Comparison of ENCODE assay signal across 10 mouse cellular contexts in genomic region chr6:8485414-8486175, GRCm38 (mm10). TPM values are rescaled to one million over a fixed set of nuclear protein-coding genes. Genes with fewer than 3 reads are reported as not detected.
DNase-seq lines count a peak whose midpoint lies in the region; ATAC-seq and TF ChIP-seq lines count a peak whose summit lies in the region.
"Had no signal": no experiment of that assay in that cellular context is flagged by ENCODE, and none has a peak within 500 bp of the region (broad histone marks: within the 10 kb centered on the region; RNA-seq: fewer than 3 reads in every experiment).

No protein-coding gene starts in this region.

- ATAC-seq in G1E (ENCODE audit: extremely low read depth, insufficient number of reproducible peaks, low FRiP score, poor library complexity, severe bottlenecking), result no peak
- ATAC-seq in lung, postnatal 0 days, result peak; percentile 72

- H3K27me3 ChIP-seq in heart, embryonic 10.5 days (ENCODE audit: insufficient read depth, poor library complexity, severe bottlenecking), result no peaks in the 10 kb centered on the region
- no peaks in the 10 kb centered on the region for H3K27me3 ChIP-seq in G1E (ENCODE audit: insufficient read depth, low read length)
- no peaks in the 10 kb centered on the region for H3K27me3 ChIP-seq in lung, postnatal 0 days (replicated peaks; ENCODE audit: insufficient read depth, low read length)
- no peaks in the 10 kb centered on the region for H3K27me3 ChIP-seq in splenic B cell, adult 2 months (ENCODE audit: control insufficient read depth, insufficient read depth, low read length, poor library complexity, severe bottlenecking)
- H3K27me3 ChIP-seq: forebrain, embryonic 12.5 days had no signal

- intact Hi-C loops in heart, postnatal 25 days (cut with DNase I), result no loop called here

- peak overlapping the region; percentile 60; the same call in 1 of the 2 replicates for H3K27ac ChIP-seq in heart, embryonic 10.5 days
- no peak overlapping the region for H3K27ac ChIP-seq in lung, postnatal 0 days (ENCODE audit: low read length)
- H3K27ac ChIP-seq: forebrain, embryonic 12.5 days had no signal

- no peaks in the 10 kb centered on the region for H3K36me3 ChIP-seq in heart, embryonic 10.5 days
- H3K36me3 ChIP-seq in G1E (replicated peaks), result peaks cover 7% of the 10 kb centered on the region
- H3K36me3 ChIP-seq in lung, postnatal 0 days (ENCODE audit: insufficient read depth, low read length), result no peaks in the 10 kb centered on the region
- no peaks in the 10 kb centered on the region for H3K36me3 ChIP-seq in splenic B cell, adult 2 months (ENCODE audit: control insufficient read depth, insufficient read depth, low read length, poor library complexity, severe bottlenecking)
- H3K36me3 ChIP-seq: forebrain, embryonic 12.5 days had no signal

- no peak overlapping the region for H3K4me2 ChIP-seq in lung, postnatal 0 days (replicated peaks; ENCODE audit: low read depth, low read length)
- H3K4me2 ChIP-seq: forebrain, embryonic 12.5 days had no signal

- WGBS in heart, embryonic 10.5 days, result 75% methylated on average over 16 of the region's 16 CpGs
- WGBS in lung, postnatal 0 days, result 62% methylated on average over 16 of the region's 16 CpGs

- TF ChIP-seq EP300 in lung, postnatal 0 days (IDR thresholded peaks at IDR 0.05), result no peak

- H3K9ac ChIP-seq in lung, postnatal 0 days (replicated peaks; ENCODE audit: low read depth), result no peak overlapping the region
- H3K9ac ChIP-seq: forebrain, embryonic 12.5 days had no signal

- DNase-seq in heart, embryonic 10.5 days (ENCODE audit: low spot score), result no peak
- DNase-seq in heart, postnatal 25 days (ENCODE audit: low spot score), result no peak
- DNase-seq in G1E (ENCODE audit: low spot score), result no peak
- DNase-seq in lung, postnatal 0 days (ENCODE audit: low spot score), result peak; percentile 53
- peak; percentile 91 for DNase-seq in splenic B cell, adult 2 months (ENCODE audit: low read depth, low spot score)
- no peak for DNase-seq in embryo, embryonic 10.5 days (ENCODE audit: low spot score)
- DNase-seq in adrenal gland, adult 8-10 months, result no peak
- DNase-seq in testis, postnatal 14 days (ENCODE audit: low spot score), result no peak
- DNase-seq: kidney, postnatal 36 days had no signal

- peaks cover 24% of the 10 kb centered on the region; the same call in 1 of the 2 replicates for H3K4me1 ChIP-seq in heart, embryonic 10.5 days
- peaks cover 68% of the 10 kb centered on the region for H3K4me1 ChIP-seq in G1E (ENCODE audit: insufficient read depth, low read depth, low read length)
- no peaks in the 10 kb centered on the region; the same call in 1 of the 2 replicates for H3K4me1 ChIP-seq in lung, postnatal 0 days (ENCODE audit: insufficient read depth, low read depth, low read length)

- TF ChIP-seq CTCF in G1E (IDR thresholded peaks at IDR 0.05; ENCODE audit: low read depth, low read length), result no peak
- no peak for TF ChIP-seq CTCF in lung, postnatal 0 days (IDR thresholded peaks at IDR 0.05)

- no peak overlapping the region for H3K4me3 ChIP-seq in heart, embryonic 10.5 days
- H3K4me3 ChIP-seq in G1E (ENCODE audit: low read depth, low read length), result peak overlapping the region; percentile 68; the same call in 1 of the 2 replicates
- no peak overlapping the region for H3K4me3 ChIP-seq in lung, postnatal 0 days (ENCODE audit: low read depth, low read length)
- H3K4me3 ChIP-seq: forebrain, embryonic 12.5 days had no signal

- no peaks in the 10 kb centered on the region for H3K9me3 ChIP-seq in heart, embryonic 10.5 days
- H3K9me3 ChIP-seq in G1E (replicated peaks), result no peaks in the 10 kb centered on the region
- no peaks in the 10 kb centered on the region for H3K9me3 ChIP-seq in lung, postnatal 0 days (ENCODE audit: low read length)
- H3K9me3 ChIP-seq: forebrain, embryonic 12.5 days had no signal

RNA-seq across cellular contexts. Expression of gene Glcci1, which starts 23.8 kb away (rescaled TPM):
- 5.2 and 5.5 TPM in 2 replicates for polyA plus RNA-seq in heart, embryonic 10.5 days (2016; fragmentation: Nextera tagmentation; extraction: Ambion mirVana)
- total RNA-seq in heart, postnatal 25 days (2021), result 10 to 100 TPM in 1 of 2 experiments, 1 to 10 TPM in 1; 8.8 to 10.8 TPM
- total RNA-seq in G1E (2014; fragmentation: Nextera tagmentation) (85.9 and 92.2 TPM in 2 replicates), G1E (2017) (37.4 and 45.4 TPM in 2 replicates)
- polyA plus RNA-seq in G1E (2012), result 19.0 and 20.6 TPM in 2 replicates
- polyA plus RNA-seq in lung, postnatal 0 days (2015; fragmentation: Nextera tagmentation; extraction: Ambion mirVana), result 7.1 and 7.7 TPM in 2 replicates
- total RNA-seq in adrenal gland, adult 8-10 months (2022), result 10 to 100 TPM; 29.1 to 32.4 (median 30.7) TPM

Comparison
In these comparisons a context has a peak if more than half of its experiments do, and no peak if none do; other contexts are left out.
1. DNase-seq: peak in lung, postnatal 0 days (single experiment) and splenic B cell, adult 2 months (single experiment); none in heart, embryonic 10.5 days (single experiment), heart, postnatal 25 days (single experiment), G1E (single experiment), embryo, embryonic 10.5 days (single experiment), adrenal gland, adult 8-10 months (single experiment) and testis, postnatal 14 days (single experiment).